Mouse (Mus musculus): Measurements from ENCODE around the gene Slc25a26. TPM values are rescaled to one million over a fixed set of nuclear protein-coding genes. Genes with fewer than 3 reads are reported as not detected.
A peak's percentile ranks its signal among the peaks of the same experiment; 100 is the strongest.

The Slc25a26 gene
- polyA plus RNA-seq, 1 experiment from 2014 or later, result 11.7 TPM

GRCm38 (mm10) chr6:94643989-94644388 lies 143.9 kb downstream of the Slc25a26 start:
- H3K9me3 ChIP-seq (ENCODE audit: low read length), result no peaks in the 10 kb centered on the region
- no peak for ATAC-seq (ENCODE audit: low FRiP score, low TSS enrichment)
- no peak overlapping the region for H3K9ac ChIP-seq (replicated peaks; ENCODE audit: low read length)
- 91% methylated on average over 2 of the region's 2 CpGs for WGBS
- H3K36me3 ChIP-seq (ENCODE audit: insufficient read depth, low read length), result no peaks in the 10 kb centered on the region
- H3K4me3 ChIP-seq (ENCODE audit: low read length), result no peak overlapping the region
- no peaks in the 10 kb centered on the region for H3K27me3 ChIP-seq (ENCODE audit: insufficient read depth, low read length)
- H3K27ac ChIP-seq (ENCODE audit: low read length), result no peak overlapping the region
- H3K4me1 ChIP-seq (ENCODE audit: insufficient read depth, low read length), result peaks cover 39% of the 10 kb centered on the region
- no peak overlapping the region for H3K4me2 ChIP-seq (replicated peaks; ENCODE audit: low read depth, low read length)

- no peaks in the 10 kb centered on the region for H3K36me3 ChIP-seq (ENCODE audit: insufficient read depth, low read length)
- no peak overlapping the region for H3K4me2 ChIP-seq (replicated peaks; ENCODE audit: low read depth, low read length)
- no peak for ATAC-seq (ENCODE audit: low FRiP score, low TSS enrichment)
- 53% methylated on average over 3 of the region's 3 CpGs for WGBS
- no peak overlapping the region for H3K4me3 ChIP-seq (ENCODE audit: low read length)
- H3K9me3 ChIP-seq (ENCODE audit: low read length), result no peaks in the 10 kb centered on the region
- peaks cover 45% of the 10 kb centered on the region for H3K4me1 ChIP-seq (ENCODE audit: insufficient read depth, low read length)
- no peak overlapping the region for H3K9ac ChIP-seq (replicated peaks; ENCODE audit: low read length)
- H3K27me3 ChIP-seq (ENCODE audit: insufficient read depth, low read length), result no peaks in the 10 kb centered on the region
- no peak overlapping the region for H3K27ac ChIP-seq (ENCODE audit: low read length)
Measured at GRCm38 (mm10) chr6:94644641-94645040, 144.5 kb downstream of the Slc25a26 start.

- Histone ChIP-seq H3K4me3 (ENCODE audit: low read length) (no peak overlapping the region), H3K9ac (replicated peaks; ENCODE audit: low read length) (no peak overlapping the region), H3K4me1 (ENCODE audit: insufficient read depth, low read length) (peaks cover 43% of the 10 kb centered on the region), H3K36me3 (ENCODE audit: insufficient read depth, low read length) (no peaks in the 10 kb centered on the region), H3K27me3 (ENCODE audit: insufficient read depth, low read length) (no peaks in the 10 kb centered on the region), H3K9me3 (ENCODE audit: low read length) (no peaks in the 10 kb centered on the region), H3K4me2 (replicated peaks; ENCODE audit: low read depth, low read length) (no peak overlapping the region), H3K27ac (ENCODE audit: low read length) (no peak overlapping the region)
- 54% methylated on average over 4 of the region's 4 CpGs for WGBS
- no peak for ATAC-seq (ENCODE audit: low FRiP score, low TSS enrichment)
Measured at GRCm38 (mm10) chr6:94645723-94646122, 145.6 kb downstream of the Slc25a26 start.

- Histone ChIP-seq H3K4me1 (ENCODE audit: insufficient read depth, low read length) (peaks cover 41% of the 10 kb centered on the region), H3K4me2 (replicated peaks; ENCODE audit: low read depth, low read length) (no peak overlapping the region)
Measured at GRCm38 (mm10) chr6:94646274-94646863, 146.2 kb downstream of the Slc25a26 start.

GRCm38 (mm10) chr6:94646902-94647301 lies 146.8 kb downstream of the Slc25a26 start:
- no peak overlapping the region for H3K9ac ChIP-seq (replicated peaks; ENCODE audit: low read length)
- H3K36me3 ChIP-seq (ENCODE audit: insufficient read depth, low read length), result no peaks in the 10 kb centered on the region
- no peaks in the 10 kb centered on the region for H3K9me3 ChIP-seq (ENCODE audit: low read length)
- no peak for ATAC-seq (ENCODE audit: low FRiP score, low TSS enrichment)
- H3K27ac ChIP-seq (ENCODE audit: low read length), result peak overlapping the region; percentile 86
- 86% methylated on average over 6 of the region's 6 CpGs for WGBS
- H3K4me1 ChIP-seq (ENCODE audit: insufficient read depth, low read length), result peaks cover 41% of the 10 kb centered on the region
- no peak overlapping the region for H3K4me2 ChIP-seq (replicated peaks; ENCODE audit: low read depth, low read length)
- H3K27me3 ChIP-seq (ENCODE audit: insufficient read depth, low read length), result no peaks in the 10 kb centered on the region
- no peak overlapping the region for H3K4me3 ChIP-seq (ENCODE audit: low read length)

More at GRCm38 (mm10) chr6:94646274-94646863, 146.2 kb downstream of the Slc25a26 start:
- ATAC-seq (ENCODE audit: low FRiP score, low TSS enrichment), result no peak
- Histone ChIP-seq H3K9ac (replicated peaks; ENCODE audit: low read length) (no peak overlapping the region), H3K4me3 (ENCODE audit: low read length) (no peak overlapping the region), H3K9me3 (ENCODE audit: low read length) (no peaks in the 10 kb centered on the region), H3K27ac (ENCODE audit: low read length) (0 out of 2 replicates have a peak overlapping the region, but pooled peaks have one; percentile 40), H3K27me3 (ENCODE audit: insufficient read depth, low read length) (no peaks in the 10 kb centered on the region), H3K36me3 (ENCODE audit: insufficient read depth, low read length) (no peaks in the 10 kb centered on the region)
- 70% methylated on average over 6 of the region's 6 CpGs for WGBS

- Histone ChIP-seq H3K9me3 (ENCODE audit: low read length) (no peaks in the 10 kb centered on the region), H3K27ac (ENCODE audit: low read length) (peak overlapping the region; percentile 86), H3K4me3 (ENCODE audit: low read length) (no peak overlapping the region), H3K9ac (replicated peaks; ENCODE audit: low read length) (peak overlapping the region; percentile 49), H3K27me3 (ENCODE audit: insufficient read depth, low read length) (no peaks in the 10 kb centered on the region), H3K4me2 (replicated peaks; ENCODE audit: low read depth, low read length) (0 out of 2 replicates have a peak overlapping the region, but pooled peaks have one; percentile 19), H3K36me3 (ENCODE audit: insufficient read depth, low read length) (no peaks in the 10 kb centered on the region), H3K4me1 (ENCODE audit: insufficient read depth, low read length) (peaks cover 47% of the 10 kb centered on the region)
- WGBS, result 18% methylated on average over 10 of the region's 10 CpGs
- peak; percentile 83 for ATAC-seq (ENCODE audit: low FRiP score, low TSS enrichment)
Measured at GRCm38 (mm10) chr6:94647574-94648430, 147.7 kb downstream of the Slc25a26 start.

GRCm38 (mm10) chr6:94648496-94648895 lies 148.4 kb downstream of the Slc25a26 start:
- Histone ChIP-seq H3K4me1 (ENCODE audit: insufficient read depth, low read length) (peaks cover 53% of the 10 kb centered on the region), H3K4me3 (ENCODE audit: low read length) (no peak overlapping the region), H3K36me3 (ENCODE audit: insufficient read depth, low read length) (no peaks in the 10 kb centered on the region), H3K9me3 (ENCODE audit: low read length) (no peaks in the 10 kb centered on the region), H3K9ac (replicated peaks; ENCODE audit: low read length) (no peak overlapping the region), H3K4me2 (replicated peaks; ENCODE audit: low read depth, low read length) (no peak overlapping the region), H3K27me3 (ENCODE audit: insufficient read depth, low read length) (no peaks in the 10 kb centered on the region), H3K27ac (ENCODE audit: low read length) (peak overlapping the region; percentile 86)
- no peak for ATAC-seq (ENCODE audit: low FRiP score, low TSS enrichment)
- WGBS, result 45% methylated on average over 4 of the region's 4 CpGs

GRCm38 (mm10) chr6:94649637-94650036 lies 149.5 kb downstream of the Slc25a26 start:
- Histone ChIP-seq H3K27me3 (ENCODE audit: insufficient read depth, low read length) (no peaks in the 10 kb centered on the region), H3K9me3 (ENCODE audit: low read length) (no peaks in the 10 kb centered on the region), H3K4me2 (replicated peaks; ENCODE audit: low read depth, low read length) (no peak overlapping the region), H3K4me3 (ENCODE audit: low read length) (no peak overlapping the region), H3K9ac (replicated peaks; ENCODE audit: low read length) (no peak overlapping the region), H3K27ac (ENCODE audit: low read length) (no peak overlapping the region), H3K4me1 (ENCODE audit: insufficient read depth, low read length) (peaks cover 59% of the 10 kb centered on the region), H3K36me3 (ENCODE audit: insufficient read depth, low read length) (no peaks in the 10 kb centered on the region)
- ATAC-seq (ENCODE audit: low FRiP score, low TSS enrichment), result no peak
- 69% methylated on average over 1 of the region's 1 CpGs for WGBS

- no peak for ATAC-seq (ENCODE audit: low FRiP score, low TSS enrichment)
Measured at GRCm38 (mm10) chr6:94651541-94651940, 151.4 kb downstream of the Slc25a26 start.

More at GRCm38 (mm10) chr6:94651541-94651940, 151.4 kb downstream of the Slc25a26 start:
- Histone ChIP-seq H3K4me3 (ENCODE audit: low read length) (no peak overlapping the region), H3K4me1 (ENCODE audit: insufficient read depth, low read length) (peaks cover 73% of the 10 kb centered on the region), H3K9ac (replicated peaks; ENCODE audit: low read length) (no peak overlapping the region), H3K27me3 (ENCODE audit: insufficient read depth, low read length) (no peaks in the 10 kb centered on the region), H3K9me3 (ENCODE audit: low read length) (no peaks in the 10 kb centered on the region), H3K4me2 (replicated peaks; ENCODE audit: low read depth, low read length) (no peak overlapping the region), H3K27ac (ENCODE audit: low read length) (no peak overlapping the region), H3K36me3 (ENCODE audit: insufficient read depth, low read length) (no peaks in the 10 kb centered on the region)
- 63% methylated on average over 17 of the region's 17 CpGs for WGBS
